Mouse (Mus musculus): ENCODE results near the gene Slc25a5. TPM values are rescaled to one million over a fixed set of nuclear protein-coding genes. Genes with fewer than 3 reads are reported as not detected.

Slc25a5 gene
- polyA plus RNA-seq, 1 experiment from 2014 or later: 1,837 TPM

DNA sequence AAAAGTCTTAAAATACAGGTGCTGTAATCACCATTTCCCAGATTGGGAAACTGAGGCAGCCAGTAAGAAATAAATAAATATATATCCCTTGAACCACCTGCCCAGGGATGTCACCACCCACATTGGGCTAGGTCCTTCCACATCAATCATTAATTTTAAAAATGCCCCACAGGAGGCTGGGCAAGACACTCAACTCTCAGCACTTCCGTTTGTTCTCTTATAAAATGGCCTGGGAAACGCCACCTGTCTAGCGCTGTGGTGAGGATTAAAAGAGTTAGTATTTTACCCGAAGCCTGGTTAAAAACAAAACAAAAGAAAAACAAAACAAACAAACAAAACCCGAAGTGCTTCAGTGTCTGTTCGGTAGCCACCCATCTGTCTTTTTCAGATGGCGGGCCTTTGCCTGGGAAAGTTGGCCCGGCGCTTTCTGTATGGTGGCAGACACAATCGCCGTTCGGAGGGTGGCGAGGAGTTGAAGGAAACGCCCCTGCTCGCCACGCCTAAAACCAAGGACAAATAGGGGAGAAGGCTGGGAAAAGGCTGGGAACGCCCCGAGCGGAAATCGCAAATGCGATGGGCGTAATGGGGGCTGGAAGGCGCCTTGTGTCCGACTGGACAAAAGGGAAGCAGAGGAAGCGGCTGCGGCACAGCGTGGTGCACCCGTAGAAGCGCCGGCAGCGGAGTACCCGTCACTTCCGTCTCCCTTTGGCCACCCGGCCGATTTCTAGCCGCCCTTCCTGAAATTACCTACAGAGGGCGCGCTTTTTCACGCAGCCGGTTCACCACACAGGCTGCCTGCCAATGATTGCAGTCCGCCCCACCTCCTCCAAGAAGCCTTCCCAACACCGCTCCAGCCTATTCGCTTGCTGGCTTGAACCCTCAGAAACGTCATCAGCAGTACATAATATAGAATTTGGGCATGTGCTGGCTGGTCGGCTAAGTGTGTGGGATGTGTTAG, 12.2 kb downstream of the Slc25a5 start:
- Histone ChIP-seq H3K4me3 (ENCODE audit: low read depth, low read length) (peak overlapping the region; percentile 33), H3K36me3 (ENCODE audit: control insufficient read depth, insufficient read depth) (no peaks in the 10 kb centered on the region), H3K4me2 (replicated peaks; ENCODE audit: low read depth) (peak overlapping the region; percentile 54), H3K4me1 (replicated peaks; ENCODE audit: control insufficient read depth, insufficient read depth, low read length) (no peaks in the 10 kb centered on the region), H3K9me3 (ENCODE audit: control insufficient read depth) (no peaks in the 10 kb centered on the region), H3K27me3 (replicated peaks; ENCODE audit: control insufficient read depth, insufficient read depth, low read length) (no peaks in the 10 kb centered on the region), H3K27ac (ENCODE audit: low read depth, low read length) (peak overlapping the region; percentile 73), H3K9ac (ENCODE audit: low read depth, low read length) (no peak overlapping the region)
- peak; percentile 90 for ATAC-seq
- peak; percentile 83 for TF ChIP-seq CTCF (IDR thresholded peaks at IDR 0.05; ENCODE audit: low read depth)
- WGBS: 17% methylated on average over 41 of the region's 45 CpGs

DNA sequence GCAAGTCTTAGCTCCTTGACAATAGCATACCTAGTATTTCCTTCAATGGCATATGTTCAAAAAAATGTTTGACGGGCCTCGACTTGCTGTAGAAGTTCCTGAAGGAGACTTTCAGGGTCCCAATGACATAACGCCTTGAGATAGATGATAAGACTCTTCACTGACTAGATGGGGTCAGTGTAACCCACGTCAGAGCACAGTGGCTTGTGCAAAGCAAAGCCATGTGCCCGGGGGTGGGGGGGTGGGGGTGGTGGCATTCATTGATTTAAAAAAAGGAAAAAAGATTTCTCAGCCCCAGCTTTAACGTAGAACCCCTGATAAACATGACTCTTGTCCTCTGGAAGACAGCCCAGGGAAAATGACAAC, 12.8 kb downstream of the Slc25a5 start:
- TF ChIP-seq CTCF (IDR thresholded peaks at IDR 0.05; ENCODE audit: low read depth): no peak
- H3K4me3 ChIP-seq (ENCODE audit: low read depth, low read length): no peak overlapping the region
- H3K4me2 ChIP-seq (replicated peaks; ENCODE audit: low read depth): peak overlapping the region; percentile 44
- no peak for ATAC-seq
- WGBS: 56% methylated on average over 6 of the region's 6 CpGs
- no peaks in the 10 kb centered on the region for H3K36me3 ChIP-seq (ENCODE audit: control insufficient read depth, insufficient read depth)
- H3K27me3 ChIP-seq (replicated peaks; ENCODE audit: control insufficient read depth, insufficient read depth, low read length): no peaks in the 10 kb centered on the region
- H3K27ac ChIP-seq (ENCODE audit: low read depth, low read length): 0 out of 2 replicates have a peak overlapping the region, but pooled peaks have one; percentile 73
- H3K9ac ChIP-seq (ENCODE audit: low read depth, low read length): no peak overlapping the region
- H3K9me3 ChIP-seq (ENCODE audit: control insufficient read depth): no peaks in the 10 kb centered on the region
- H3K4me1 ChIP-seq (replicated peaks; ENCODE audit: control insufficient read depth, insufficient read depth, low read length): no peaks in the 10 kb centered on the region

DNA sequence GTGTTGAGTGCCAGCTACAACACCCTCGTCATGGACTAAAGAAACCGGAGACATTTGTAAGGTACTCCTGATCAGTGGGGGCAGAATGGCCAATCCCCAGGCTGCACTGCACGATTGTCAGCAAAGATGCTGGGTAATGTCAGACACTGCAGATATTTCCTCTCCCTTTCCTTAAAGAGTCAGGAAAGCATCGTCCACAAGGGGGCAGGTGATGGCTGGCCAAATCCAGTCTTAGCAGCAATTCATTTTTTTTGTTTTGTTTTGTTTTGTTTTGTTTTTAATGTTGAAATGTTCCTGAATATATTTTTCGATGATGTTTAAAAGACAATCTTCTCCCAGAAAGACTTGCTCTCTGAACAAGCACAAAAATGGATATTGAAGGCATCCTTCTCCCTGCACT, 15.9 kb downstream of the Slc25a5 start:
- Histone ChIP-seq H3K27ac (ENCODE audit: low read depth, low read length) (no peak overlapping the region), H3K4me1 (replicated peaks; ENCODE audit: control insufficient read depth, insufficient read depth, low read length) (no peaks in the 10 kb centered on the region), H3K9ac (ENCODE audit: low read depth, low read length) (no peak overlapping the region), H3K4me3 (ENCODE audit: low read depth, low read length) (no peak overlapping the region), H3K9me3 (ENCODE audit: control insufficient read depth) (no peaks in the 10 kb centered on the region), H3K36me3 (ENCODE audit: control insufficient read depth, insufficient read depth) (no peaks in the 10 kb centered on the region), H3K4me2 (replicated peaks; ENCODE audit: low read depth) (no peak overlapping the region), H3K27me3 (replicated peaks; ENCODE audit: control insufficient read depth, insufficient read depth, low read length) (no peaks in the 10 kb centered on the region)
- ATAC-seq: no peak
- 44% methylated on average over 5 of the region's 5 CpGs for WGBS
- peak; percentile 71 for TF ChIP-seq CTCF (IDR thresholded peaks at IDR 0.05; ENCODE audit: low read depth)

DNA sequence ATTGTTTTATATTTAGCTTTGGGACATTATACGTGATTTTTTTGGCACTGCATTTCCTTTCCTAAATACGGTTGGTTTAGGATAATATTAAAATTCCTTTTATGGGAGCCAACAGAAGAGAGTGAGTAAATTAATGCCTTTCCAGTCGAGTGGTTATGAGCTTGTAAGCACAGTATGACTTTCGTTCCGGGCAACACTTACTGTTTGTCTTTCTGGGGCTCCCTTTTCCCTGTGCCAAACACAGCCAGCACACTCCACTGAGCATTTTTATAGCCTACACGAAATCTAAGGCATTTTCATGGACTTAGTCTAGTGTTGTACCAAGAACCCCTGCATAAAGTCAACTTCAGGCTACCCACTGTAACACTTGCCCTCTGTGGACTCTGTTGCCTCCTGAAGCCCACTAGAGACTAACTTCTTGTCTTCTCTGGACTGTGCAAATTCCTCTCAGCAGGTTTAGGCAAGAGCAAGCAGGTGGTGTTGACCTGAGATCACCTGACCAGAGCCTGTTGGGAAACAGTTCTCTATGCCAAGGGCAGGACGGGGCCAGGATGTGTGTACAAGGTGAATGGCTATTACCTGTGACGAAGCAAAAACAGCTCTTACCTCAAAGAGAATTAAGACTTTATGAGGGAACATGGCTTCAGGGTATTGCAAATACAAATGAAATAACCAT, 18.8 kb downstream of the Slc25a5 start:
- WGBS: 63% methylated on average over 8 of the region's 8 CpGs
- Histone ChIP-seq H3K9me3 (ENCODE audit: control insufficient read depth) (no peaks in the 10 kb centered on the region), H3K9ac (ENCODE audit: low read depth, low read length) (no peak overlapping the region), H3K27ac (ENCODE audit: low read depth, low read length) (peak overlapping the region; percentile 54; the same call in 1 of the 2 replicates), H3K4me1 (replicated peaks; ENCODE audit: control insufficient read depth, insufficient read depth, low read length) (no peaks in the 10 kb centered on the region), H3K27me3 (replicated peaks; ENCODE audit: control insufficient read depth, insufficient read depth, low read length) (no peaks in the 10 kb centered on the region), H3K4me3 (ENCODE audit: low read depth, low read length) (no peak overlapping the region), H3K4me2 (replicated peaks; ENCODE audit: low read depth) (no peak overlapping the region), H3K36me3 (ENCODE audit: control insufficient read depth, insufficient read depth) (no peaks in the 10 kb centered on the region)
- TF ChIP-seq CTCF (IDR thresholded peaks at IDR 0.05; ENCODE audit: low read depth): no peak
- peak; percentile 76 for ATAC-seq

DNA sequence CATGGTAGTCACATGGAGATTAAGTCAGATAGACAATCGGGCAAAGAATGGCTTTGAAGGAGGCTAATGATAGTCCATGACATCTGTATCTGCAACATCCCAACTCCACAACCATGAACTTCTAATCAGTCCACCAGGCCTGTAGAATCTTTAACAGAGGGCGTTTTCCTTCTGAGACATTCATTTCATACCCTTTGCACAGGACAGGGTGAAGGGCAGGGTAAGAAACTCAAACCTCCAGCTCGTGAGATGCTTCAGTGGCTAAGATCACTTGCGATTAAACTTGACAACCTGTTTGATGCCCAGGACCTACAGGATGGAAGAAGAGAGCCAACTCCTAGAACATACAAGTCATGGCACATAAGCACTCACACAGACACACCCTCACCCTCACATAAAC, 19.6 kb downstream of the Slc25a5 start:
- H3K27ac ChIP-seq (ENCODE audit: low read depth, low read length): no peak overlapping the region
- no peaks in the 10 kb centered on the region for H3K36me3 ChIP-seq (ENCODE audit: control insufficient read depth, insufficient read depth)
- H3K4me2 ChIP-seq (replicated peaks; ENCODE audit: low read depth): no peak overlapping the region
- ATAC-seq: no peak
- no peak overlapping the region for H3K4me3 ChIP-seq (ENCODE audit: low read depth, low read length)
- no peak for TF ChIP-seq CTCF (IDR thresholded peaks at IDR 0.05; ENCODE audit: low read depth)
- no peak overlapping the region for H3K9ac ChIP-seq (ENCODE audit: low read depth, low read length)
- H3K9me3 ChIP-seq (ENCODE audit: control insufficient read depth): no peaks in the 10 kb centered on the region
- WGBS: 67% methylated on average over 4 of the region's 4 CpGs
- H3K27me3 ChIP-seq (replicated peaks; ENCODE audit: control insufficient read depth, insufficient read depth, low read length): no peaks in the 10 kb centered on the region
- no peaks in the 10 kb centered on the region for H3K4me1 ChIP-seq (replicated peaks; ENCODE audit: control insufficient read depth, insufficient read depth, low read length)

DNA sequence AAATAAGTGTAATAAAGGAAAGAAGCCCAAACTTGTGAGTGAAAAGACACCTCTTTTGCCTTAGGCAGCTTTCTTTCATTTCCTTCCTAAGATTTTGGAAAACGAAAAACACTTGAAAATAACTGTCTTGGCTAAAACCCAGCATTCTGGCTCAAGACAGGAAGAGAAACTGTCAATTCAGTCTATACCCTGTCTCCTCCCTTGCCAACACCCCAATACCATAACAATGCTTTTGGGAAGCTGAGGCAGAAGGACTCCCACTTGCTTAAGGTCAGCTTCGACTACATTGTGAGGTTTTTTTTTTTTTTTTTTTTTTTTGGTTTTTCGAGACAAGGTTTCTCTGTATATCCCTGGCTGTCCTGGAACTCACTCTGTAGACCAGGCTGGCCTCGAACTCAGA, 20.0 kb downstream of the Slc25a5 start:
- H3K4me3 ChIP-seq (ENCODE audit: low read depth, low read length): no peak overlapping the region
- H3K4me2 ChIP-seq (replicated peaks; ENCODE audit: low read depth): no peak overlapping the region
- WGBS: 83% methylated on average over 2 of the region's 4 CpGs
- no peak overlapping the region for H3K27ac ChIP-seq (ENCODE audit: low read depth, low read length)
- no peaks in the 10 kb centered on the region for H3K4me1 ChIP-seq (replicated peaks; ENCODE audit: control insufficient read depth, insufficient read depth, low read length)
- no peak for ATAC-seq
- no peaks in the 10 kb centered on the region for H3K27me3 ChIP-seq (replicated peaks; ENCODE audit: control insufficient read depth, insufficient read depth, low read length)
- H3K9me3 ChIP-seq (ENCODE audit: control insufficient read depth): no peaks in the 10 kb centered on the region
- TF ChIP-seq CTCF (IDR thresholded peaks at IDR 0.05; ENCODE audit: low read depth): no peak
- H3K36me3 ChIP-seq (ENCODE audit: control insufficient read depth, insufficient read depth): no peaks in the 10 kb centered on the region
- H3K9ac ChIP-seq (ENCODE audit: low read depth, low read length): no peak overlapping the region
